30 mouse cellular contexts compared by ENCODE assay signal in genomic region chr7:18986503-18986902, GRCm38 (mm10). TPM values are rescaled to one million over a fixed set of nuclear protein-coding genes. Genes with fewer than 3 reads are reported as not detected.
DNase-seq lines count a peak whose midpoint lies in the region; ATAC-seq and TF ChIP-seq lines count a peak whose summit lies in the region.
"Had no signal": no experiment of that assay in that cellular context is flagged by ENCODE, and none has a peak within 500 bp of the region (broad histone marks: within the 10 kb centered on the region; RNA-seq: fewer than 3 reads in every experiment).

No protein-coding gene starts in this region.

- peaks cover 34% of the 10 kb centered on the region for H3K27me3 ChIP-seq in liver, postnatal 0 days (ENCODE audit: insufficient read depth, low read length)
- no peaks in the 10 kb centered on the region for H3K27me3 ChIP-seq in MEL (ENCODE audit: control insufficient read depth in 1 of 2, insufficient read depth in 2 of 2, low read length in 2 of 2)
- no peaks in the 10 kb centered on the region for H3K27me3 ChIP-seq in hindbrain, embryonic 16.5 days (replicated peaks; ENCODE audit: control insufficient read depth, insufficient read depth, low read length)
- H3K27me3 ChIP-seq: embryonic facial prominence, embryonic 15.5 days; hindbrain, embryonic 15.5 days had no signal

- H3K36me3 ChIP-seq in liver, postnatal 0 days (replicated peaks; ENCODE audit: insufficient read depth, low read length) = no peaks in the 10 kb centered on the region
- H3K36me3 ChIP-seq in MEL (ENCODE audit: control insufficient read depth in 1 of 2, insufficient read depth in 2 of 2, low read length in 2 of 2) = peaks cover 0 to 7% of the 10 kb centered on the region in 2 experiments; a peak in 2 of 4 replicates
- H3K36me3 ChIP-seq in hindbrain, embryonic 16.5 days (ENCODE audit: control insufficient read depth, insufficient read depth, low read length) = no peaks in the 10 kb centered on the region
- H3K36me3 ChIP-seq: embryonic facial prominence, embryonic 15.5 days; forebrain, embryonic 12.5 days; heart, embryonic 13.5 days; hindbrain, embryonic 15.5 days had no signal

- peak; percentile 45 for DNase-seq in adrenal gland, postnatal 25 days
- DNase-seq in adrenal gland, postnatal 10 days = no peak
- DNase-seq in liver, postnatal 0 days = no peak
- DNase-seq in liver = no peak
- peak; percentile 75 for DNase-seq in MEL (ENCODE audit: low read depth, low spot score)
- no peak for DNase-seq in kidney, adult 11 months
- DNase-seq: cerebellum, postnatal 10 days; embryo, embryonic 11 days; gastrocnemius, postnatal 14 days; heart, postnatal 36 days; kidney, adult 9 months had no signal

- TF ChIP-seq RAD21 in MEL (IDR thresholded peaks at IDR 0.05; ENCODE audit: low read depth, low read length) = no peak

- no peak for ATAC-seq in liver, postnatal 0 days
- peak; percentile 70 for ATAC-seq in erythroid progenitor cell, adult 5-6 weeks (replicated peaks; ENCODE audit: low FRiP score, poor library complexity, severe bottlenecking)
- no peak for ATAC-seq in hindbrain, embryonic 16.5 days
- ATAC-seq: forebrain, embryonic 16.5 days; inflammation-experienced regulatory T-cells, adult 6 months; intestine, postnatal 0 days had no signal

- H3K9me3 ChIP-seq in liver, postnatal 0 days (ENCODE audit: low read length) = no peaks in the 10 kb centered on the region
- no peaks in the 10 kb centered on the region for H3K9me3 ChIP-seq in MEL (replicated peaks; ENCODE audit: insufficient read depth, low read length)
- no peaks in the 10 kb centered on the region for H3K9me3 ChIP-seq in hindbrain, embryonic 16.5 days (ENCODE audit: control insufficient read depth, low read length)
- H3K9me3 ChIP-seq: embryonic facial prominence, embryonic 15.5 days; forebrain, embryonic 12.5 days; heart, embryonic 13.5 days; hindbrain, embryonic 15.5 days had no signal

- no peak overlapping the region for H3K4me3 ChIP-seq in liver, postnatal 0 days (ENCODE audit: low read depth, low read length)
- H3K4me3 ChIP-seq in MEL (ENCODE audit: control insufficient read depth in 1 of 2, insufficient read depth in 1 of 2, low read depth in 2 of 2, low read length in 2 of 2) = no peak overlapping the region
- H3K4me3 ChIP-seq in hindbrain, embryonic 16.5 days (ENCODE audit: low read length) = no peak overlapping the region
- H3K4me3 ChIP-seq: embryonic facial prominence, embryonic 15.5 days; forebrain, embryonic 12.5 days; heart, embryonic 13.5 days; hindbrain, embryonic 15.5 days had no signal

- WGBS in liver, postnatal 0 days (ENCODE audit: insufficient replicate concordance) = 58% methylated on average over 2 of the region's 2 CpGs
- WGBS in hindbrain, embryonic 16.5 days = 88% methylated on average over 2 of the region's 2 CpGs

- H3K27ac ChIP-seq in liver, postnatal 0 days (ENCODE audit: low read depth) = no peak overlapping the region
- H3K27ac ChIP-seq in MEL (ENCODE audit: control insufficient read depth, low read depth, low read length) = no peak overlapping the region
- no peak overlapping the region for H3K27ac ChIP-seq in hindbrain, embryonic 16.5 days (ENCODE audit: low read depth, low read length)
- H3K27ac ChIP-seq: embryonic facial prominence, embryonic 15.5 days; forebrain, embryonic 12.5 days; heart, embryonic 13.5 days; hindbrain, embryonic 15.5 days had no signal

- TF ChIP-seq EP300 in liver, postnatal 0 days (IDR thresholded peaks at IDR 0.05; ENCODE audit: low read depth) = peak; percentile 10; the same call in 1 of the 2 replicates
- peak; percentile 26 to 35; a peak in 3 of 4 replicates for TF ChIP-seq EP300 in MEL (IDR thresholded peaks at IDR 0.05; ENCODE audit: low read depth in 1 of 2, low read length in 2 of 2)

- peaks cover 8% of the 10 kb centered on the region for H3K4me1 ChIP-seq in liver, postnatal 0 days (ENCODE audit: insufficient read depth)
- H3K4me1 ChIP-seq in MEL (ENCODE audit: control insufficient read depth in 1 of 2, insufficient read depth in 2 of 2, low read length in 2 of 2) = peaks cover 2 to 21% of the 10 kb centered on the region in 2 experiments; a peak in 3 of 4 replicates
- peaks cover 4% of the 10 kb centered on the region; the same call in 1 of the 2 replicates for H3K4me1 ChIP-seq in hindbrain, embryonic 16.5 days (ENCODE audit: control insufficient read depth, insufficient read depth, low read depth, low read length)

- H3K79me2 ChIP-seq in MEL (ENCODE audit: control insufficient read depth, insufficient read depth, low read length, poor library complexity) = no peaks in the 10 kb centered on the region

- no peak overlapping the region for H3K9ac ChIP-seq in liver, postnatal 0 days (replicated peaks)
- no peak overlapping the region for H3K9ac ChIP-seq in MEL (ENCODE audit: control insufficient read depth, low read depth, low read length, poor library complexity, severe bottlenecking)
- H3K9ac ChIP-seq in hindbrain, embryonic 16.5 days (ENCODE audit: low read depth, low read length) = no peak overlapping the region
- H3K9ac ChIP-seq: embryonic facial prominence, embryonic 15.5 days; forebrain, embryonic 12.5 days; heart, embryonic 13.5 days; hindbrain, embryonic 15.5 days had no signal

- no peak for TF ChIP-seq CTCF in liver, postnatal 0 days (IDR thresholded peaks at IDR 0.05; ENCODE audit: low read depth)
- no peak for TF ChIP-seq CTCF in MEL (IDR thresholded peaks at IDR 0.05 in 2 of 3, conservative IDR thresholded peaks at IDR 0.05 in 1 of 3; ENCODE audit: control insufficient read depth in 1 of 3, insufficient read depth in 1 of 3, low read depth in 2 of 3, low read length in 3 of 3, poor library complexity in 1 of 3, severe bottlenecking in 1 of 3)

- no peak for TF ChIP-seq POLR2A in MEL (IDR thresholded peaks at IDR 0.05; ENCODE audit: control insufficient read depth in 1 of 2, insufficient read depth in 1 of 2, low read depth in 1 of 2, low read length in 2 of 2, poor library complexity in 1 of 2)

- no peak overlapping the region for H3K4me2 ChIP-seq in liver, postnatal 0 days (ENCODE audit: low read depth, low read length)
- no peak overlapping the region for H3K4me2 ChIP-seq in hindbrain, embryonic 16.5 days (ENCODE audit: low read length)
- H3K4me2 ChIP-seq: embryonic facial prominence, embryonic 15.5 days; forebrain, embryonic 12.5 days; heart, embryonic 13.5 days; hindbrain, embryonic 15.5 days had no signal

RNA-seq across cellular contexts. Expression of gene Nanos2, which starts 0.7 kb away (rescaled TPM):
- total RNA-seq in adrenal gland, postnatal 25 days (2021) = not detected in 2 replicates
- total RNA-seq in adrenal gland, postnatal 10 days (2021) = not detected
- polyA plus RNA-seq in liver, postnatal 0 days (2015; fragmentation: Nextera tagmentation; extraction: Ambion mirVana) = not detected in 2 replicates
- total RNA-seq in MEL (2012; rRNA removed) = not detected in 2 replicates
- not detected for polyA plus RNA-seq in MEL (2012; ENCODE audit: insufficient read depth in 1 of 2, insufficient read length in 2 of 2, low read depth in 1 of 2, low replicate concordance in 2 of 2, missing spikeins in 1 of 2)
- total RNA-seq in erythroid progenitor cell, adult 5-6 weeks (2015; ENCODE audit: low replicate concordance) = not detected in 2 replicates
- not detected in 2 replicates for total RNA-seq in erythroid progenitor cell, adult 5-6 weeks (2017; ENCODE audit: low replicate concordance)
- polyA plus RNA-seq in hindbrain, embryonic 16.5 days (2015; fragmentation: Nextera tagmentation; extraction: Ambion mirVana) = 0.65 and 0.85 TPM in 2 replicates
- total RNA-seq: adrenal gland, adult 18-20 months; common myeloid progenitor, adult 5-6 weeks; ES-E14; gastrocnemius, adult 18-20 months; gastrocnemius, postnatal 14 days; granulocyte monocyte progenitor cell, adult 5-6 weeks; heart, adult 8-10 months; heart, postnatal 36 days had no signal
- polyA plus RNA-seq: embryonic facial prominence, embryonic 11.5 days; embryonic facial prominence, embryonic 15.5 days; heart, embryonic 13.5 days; heart, postnatal 0 days; hindbrain, embryonic 11.5 days; inflammation-experienced regulatory T-cells, adult 6 months; intestine, postnatal 0 days had no signal

RNA-seq across cellular contexts. Expression of gene Mypop, which starts 4.5 kb away (rescaled TPM):
- 10.9 and 13.0 TPM in 2 replicates for total RNA-seq in adrenal gland, postnatal 25 days (2021)
- 1 to 10 TPM; 6.4 to 6.8 TPM for total RNA-seq in adrenal gland, postnatal 10 days (2021)
- polyA plus RNA-seq in liver, postnatal 0 days (2015; fragmentation: Nextera tagmentation; extraction: Ambion mirVana) = 0.39 and 0.55 TPM in 2 replicates
- 0.95 and 1.2 TPM in 2 replicates for total RNA-seq in MEL (2012; rRNA removed)
- polyA plus RNA-seq in MEL (2012; ENCODE audit: insufficient read depth in 1 of 2, insufficient read length in 2 of 2, low read depth in 1 of 2, low replicate concordance in 2 of 2, missing spikeins in 1 of 2) = 1 to 10 TPM in 1 of 2 experiments, not detected in 1; 6.5 TPM
- not detected in 2 replicates for total RNA-seq in erythroid progenitor cell, adult 5-6 weeks (2015; ENCODE audit: low replicate concordance)
- total RNA-seq in erythroid progenitor cell, adult 5-6 weeks (2017; ENCODE audit: low replicate concordance) = not detected in 2 replicates
- polyA plus RNA-seq in hindbrain, embryonic 16.5 days (2015; fragmentation: Nextera tagmentation; extraction: Ambion mirVana) = 5.8 and 6.3 TPM in 2 replicates

RNA-seq across cellular contexts. Expression of gene Irf2bp1, which starts 17.3 kb away (rescaled TPM):
- total RNA-seq in adrenal gland, postnatal 25 days (2021) = 45.8 and 48.3 TPM in 2 replicates
- total RNA-seq in adrenal gland, postnatal 10 days (2021) = 10 to 100 TPM; 36.9 to 37.2 TPM
- 6.3 and 8.8 TPM in 2 replicates for polyA plus RNA-seq in liver, postnatal 0 days (2015; fragmentation: Nextera tagmentation; extraction: Ambion mirVana)
- total RNA-seq in MEL (2012; rRNA removed) = 27.8 and 33.1 TPM in 2 replicates
- 10 to 100 TPM in 1 of 2 experiments, not detected in 1; 41.1 TPM for polyA plus RNA-seq in MEL (2012; ENCODE audit: insufficient read depth in 1 of 2, insufficient read length in 2 of 2, low read depth in 1 of 2, low replicate concordance in 2 of 2, missing spikeins in 1 of 2)
- total RNA-seq in erythroid progenitor cell, adult 5-6 weeks (2015; ENCODE audit: low replicate concordance) = 4.6 and 6.1 TPM in 2 replicates
- 3.3 and 6.5 TPM in 2 replicates for total RNA-seq in erythroid progenitor cell, adult 5-6 weeks (2017; ENCODE audit: low replicate concordance)
- polyA plus RNA-seq in hindbrain, embryonic 16.5 days (2015; fragmentation: Nextera tagmentation; extraction: Ambion mirVana) = 26.8 and 27.3 TPM in 2 replicates

RNA-seq across cellular contexts. Expression of gene Foxa3, which starts 36.8 kb away (rescaled TPM):
- 0.76 TPM in 1 of 2 replicates, not detected in the other for total RNA-seq in adrenal gland, postnatal 25 days (2021)
- 10 to 100 TPM in 1 of 2 experiments, 1 to 10 TPM in 1; 4.8 to 14.0 TPM for total RNA-seq in adrenal gland, postnatal 10 days (2021)
- polyA plus RNA-seq in liver, postnatal 0 days (2015; fragmentation: Nextera tagmentation; extraction: Ambion mirVana) = 61.0 and 84.0 TPM in 2 replicates
- total RNA-seq in MEL (2012; rRNA removed) = not detected in 2 replicates
- polyA plus RNA-seq in MEL (2012; ENCODE audit: insufficient read depth in 1 of 2, insufficient read length in 2 of 2, low read depth in 1 of 2, low replicate concordance in 2 of 2, missing spikeins in 1 of 2) = not detected
- total RNA-seq in erythroid progenitor cell, adult 5-6 weeks (2015; ENCODE audit: low replicate concordance) = not detected in 2 replicates
- not detected in 2 replicates for total RNA-seq in erythroid progenitor cell, adult 5-6 weeks (2017; ENCODE audit: low replicate concordance)
- polyA plus RNA-seq in hindbrain, embryonic 16.5 days (2015; fragmentation: Nextera tagmentation; extraction: Ambion mirVana) = not detected in 2 replicates
- total RNA-seq: adrenal gland, adult 18-20 months; gastrocnemius, postnatal 14 days; granulocyte monocyte progenitor cell, adult 5-6 weeks; heart, adult 8-10 months; heart, postnatal 36 days had no signal
- polyA plus RNA-seq: brain, embryonic 14.5 days; embryonic facial prominence, embryonic 11.5 days; forebrain, embryonic 12.5 days; forebrain, embryonic 16.5 days; heart, postnatal 0 days; hindbrain, embryonic 11.5 days; hindbrain, embryonic 15.5 days; inflammation-experienced regulatory T-cells, adult 6 months had no signal

RNA-seq across cellular contexts. Expression of gene Sympk, which starts 37.7 kb away (rescaled TPM):
- 120 and 126 TPM in 2 replicates for total RNA-seq in adrenal gland, postnatal 25 days (2021)
- 10 to 100 TPM; 78.0 to 89.0 TPM for total RNA-seq in adrenal gland, postnatal 10 days (2021)
- polyA plus RNA-seq in liver, postnatal 0 days (2015; fragmentation: Nextera tagmentation; extraction: Ambion mirVana) = 6.9 and 7.1 TPM in 2 replicates
- total RNA-seq in MEL (2012; rRNA removed) = 108 and 122 TPM in 2 replicates
- 100 to 1,000 TPM in 1 of 2 experiments, not detected in 1; 226 TPM for polyA plus RNA-seq in MEL (2012; ENCODE audit: insufficient read depth in 1 of 2, insufficient read length in 2 of 2, low read depth in 1 of 2, low replicate concordance in 2 of 2, missing spikeins in 1 of 2)
- total RNA-seq in erythroid progenitor cell, adult 5-6 weeks (2015; ENCODE audit: low replicate concordance) = 42.8 and 51.5 TPM in 2 replicates
- total RNA-seq in erythroid progenitor cell, adult 5-6 weeks (2017; ENCODE audit: low replicate concordance) = 37.7 and 52.8 TPM in 2 replicates
- polyA plus RNA-seq in hindbrain, embryonic 16.5 days (2015; fragmentation: Nextera tagmentation; extraction: Ambion mirVana) = 24.1 and 27.5 TPM in 2 replicates

Comparison
In these comparisons a context has a peak if more than half of its experiments do, and no peak if none do; other contexts are left out.
1. DNase-seq: peak in adrenal gland, postnatal 25 days (single experiment) and MEL (single experiment); none in adrenal gland, postnatal 10 days (single experiment), liver, postnatal 0 days (single experiment), liver (single experiment) and kidney, adult 11 months (single experiment).